Mouse (Mus musculus) layer of hippocampus, adult 9-11 months (tissue): ENCODE measurements around the gene Dnah8.

Experiments used
- DNase-seq: peaks from one replicate; pipeline ENCODE4 v3.0.0; 2022

Dnah8 gene

GRCm38 (mm10) chr17:30672556-30672955 lies 48.4 kb downstream of the Dnah8 start:
- DNase-seq: no peak

- no peak for DNase-seq
Measured at GRCm38 (mm10) chr17:30673023-30673422, 48.9 kb downstream of the Dnah8 start.

- DNase-seq: no peak
Measured at GRCm38 (mm10) chr17:30675021-30675740, 51.0 kb downstream of the Dnah8 start.

GRCm38 (mm10) chr17:30678523-30678922 lies 54.4 kb downstream of the Dnah8 start:
- no peak for DNase-seq

GRCm38 (mm10) chr17:30679612-30680011 lies 55.5 kb downstream of the Dnah8 start:
- DNase-seq: no peak

GRCm38 (mm10) chr17:30681604-30682003 lies 57.5 kb downstream of the Dnah8 start:
- no peak for DNase-seq

- no peak for DNase-seq
Measured at GRCm38 (mm10) chr17:30690181-30690580, 66.0 kb downstream of the Dnah8 start.

GRCm38 (mm10) chr17:30691481-30691880 lies 67.3 kb downstream of the Dnah8 start:
- DNase-seq: no peak

- DNase-seq: no peak
Measured at GRCm38 (mm10) chr17:30694281-30694680, 70.1 kb downstream of the Dnah8 start.

GRCm38 (mm10) chr17:30714732-30715131 lies 90.6 kb downstream of the Dnah8 start:
- DNase-seq: no peak

- no peak for DNase-seq
Measured at GRCm38 (mm10) chr17:30718197-30718596, 94.0 kb downstream of the Dnah8 start.

- no peak for DNase-seq
Measured at GRCm38 (mm10) chr17:30719031-30719430, 94.9 kb downstream of the Dnah8 start.

GRCm38 (mm10) chr17:30727788-30728187 lies 103.6 kb downstream of the Dnah8 start:
- DNase-seq: no peak

GRCm38 (mm10) chr17:30732736-30733135 lies 108.6 kb downstream of the Dnah8 start:
- no peak for DNase-seq

- no peak for DNase-seq
Measured at GRCm38 (mm10) chr17:30734770-30735169, 110.6 kb downstream of the Dnah8 start.

GRCm38 (mm10) chr17:30735454-30735853 lies 111.3 kb downstream of the Dnah8 start:
- DNase-seq: no peak

- DNase-seq: no peak
Measured at GRCm38 (mm10) chr17:30737797-30738196, 113.6 kb downstream of the Dnah8 start.

- DNase-seq: no peak
Measured at GRCm38 (mm10) chr17:30739769-30740168, 115.6 kb downstream of the Dnah8 start.

- DNase-seq: no peak
Measured at GRCm38 (mm10) chr17:30743947-30744346, 119.8 kb downstream of the Dnah8 start.

GRCm38 (mm10) chr17:30746056-30747024 lies 122.2 kb downstream of the Dnah8 start:
- peak; percentile 61 for DNase-seq

- no peak for DNase-seq
Measured at GRCm38 (mm10) chr17:30749391-30749790, 125.2 kb downstream of the Dnah8 start.

GRCm38 (mm10) chr17:30750269-30750668 lies 126.1 kb downstream of the Dnah8 start:
- DNase-seq: no peak

GRCm38 (mm10) chr17:30752370-30752818 lies 128.2 kb downstream of the Dnah8 start:
- peak; percentile 86 for DNase-seq

GRCm38 (mm10) chr17:30753201-30753600 lies 129.0 kb downstream of the Dnah8 start:
- DNase-seq: no peak
